Mouse (Mus musculus): ENCODE data around the gene Olfr958. TPM values are rescaled to one million over a fixed set of nuclear protein-coding genes. Genes with fewer than 3 reads are reported as not detected.

The Olfr958 gene
- polyA plus RNA-seq (2014; fragmentation: Nextera tagmentation; extraction: Ambion mirVana): not detected in 2 replicates

- Histone ChIP-seq H3K9me3 (ENCODE audit: control insufficient read depth, low read depth, low read length) (no peaks in the 10 kb centered on the region; the same call in 1 of the 2 replicates), H3K27ac (ENCODE audit: low read length) (no peak within 1 kb of the TSS), H3K4me3 (ENCODE audit: low read depth, low read length) (no peak within 1 kb of the TSS), H3K4me2 (replicated peaks; ENCODE audit: low read depth, low read length) (no peak within 1 kb of the TSS), H3K27me3 (ENCODE audit: control insufficient read depth, insufficient read depth, low read length) (no peaks in the 10 kb centered on the region), H3K36me3 (ENCODE audit: control insufficient read depth, insufficient read depth, low read length) (no peaks in the 10 kb centered on the region), H3K9ac (replicated peaks; ENCODE audit: low read depth, low read length) (no peak within 1 kb of the TSS), H3K4me1 (ENCODE audit: control insufficient read depth, insufficient read depth, low read length) (no peaks in the 10 kb centered on the region)
- 60% methylated on average over 2 of the region's 2 CpGs for WGBS
- no peak for ATAC-seq (ENCODE audit: insufficient number of reproducible peaks, insufficient read depth, low FRiP score, low read depth)
These were observed at the start of gene Olfr958 for GRCm38 (mm10) chr9:39553946-39554345. TSS of gene Olfr958 (minus strand) at chr9:39554054.

DNA sequence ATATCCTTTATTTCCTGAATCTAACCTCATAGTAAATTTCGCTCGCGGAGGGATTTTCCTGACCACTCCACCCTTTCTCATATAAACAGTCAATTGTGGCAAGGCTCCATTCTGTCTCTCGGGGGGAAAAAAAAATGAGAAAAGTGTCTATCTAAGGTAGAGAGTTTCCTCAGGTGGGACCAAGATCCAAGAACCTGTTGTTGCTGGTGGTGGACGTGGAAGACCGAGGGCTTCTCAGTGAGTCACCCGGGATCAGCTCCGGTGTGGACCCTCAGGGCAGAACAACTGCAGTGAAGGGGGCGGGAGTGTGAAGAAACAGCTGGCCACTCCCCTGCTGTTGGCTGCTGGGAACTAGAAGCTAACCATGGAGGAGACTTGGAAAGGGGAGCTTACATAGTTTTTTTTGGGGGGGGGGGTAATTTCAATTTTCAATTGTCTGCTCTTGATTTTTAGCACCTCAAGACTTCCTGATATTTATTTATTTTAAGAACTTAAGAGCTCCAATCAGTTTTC lies 49.5 kb upstream of the Olfr958 start:
- ATAC-seq (ENCODE audit: insufficient number of reproducible peaks, insufficient read depth, low FRiP score, low read depth): peak; percentile 66
- no peak overlapping the region for H3K9ac ChIP-seq (replicated peaks; ENCODE audit: low read depth, low read length)
- peak overlapping the region; percentile 1; the same call in 1 of the 2 replicates for H3K27ac ChIP-seq (ENCODE audit: low read length)

GRCm38 (mm10) chr9:39602536-39603332 lies 48.9 kb upstream of the Olfr958 start:
- H3K9me3 ChIP-seq (ENCODE audit: control insufficient read depth, low read depth, low read length): no peaks in the 10 kb centered on the region
- 1% methylated on average over 19 of the region's 19 CpGs for WGBS
- H3K36me3 ChIP-seq (ENCODE audit: control insufficient read depth, insufficient read depth, low read length): no peaks in the 10 kb centered on the region
- no peaks in the 10 kb centered on the region; the same call in 1 of the 2 replicates for H3K4me1 ChIP-seq (ENCODE audit: control insufficient read depth, insufficient read depth, low read length)
- H3K9ac ChIP-seq (replicated peaks; ENCODE audit: low read depth, low read length): no peak overlapping the region
- ATAC-seq (ENCODE audit: insufficient number of reproducible peaks, insufficient read depth, low FRiP score, low read depth): peak; percentile 74; the same call in 1 of the 2 replicates
- H3K4me2 ChIP-seq (replicated peaks; ENCODE audit: low read depth, low read length): peak overlapping the region; percentile 59
- H3K4me3 ChIP-seq (ENCODE audit: low read depth, low read length): peak overlapping the region; percentile 35
- peak overlapping the region; percentile 1; the same call in 1 of the 2 replicates for H3K27ac ChIP-seq (ENCODE audit: low read length)
- no peaks in the 10 kb centered on the region for H3K27me3 ChIP-seq (ENCODE audit: control insufficient read depth, insufficient read depth, low read length)

More for the DNA sequence above, 49.5 kb upstream of the Olfr958 start:
- WGBS: under 1% methylated on average over 9 of the region's 9 CpGs
- peak overlapping the region; percentile 59 for H3K4me2 ChIP-seq (replicated peaks; ENCODE audit: low read depth, low read length)
- no peaks in the 10 kb centered on the region for H3K27me3 ChIP-seq (ENCODE audit: control insufficient read depth, insufficient read depth, low read length)
- H3K4me1 ChIP-seq (ENCODE audit: control insufficient read depth, insufficient read depth, low read length): no peaks in the 10 kb centered on the region; the same call in 1 of the 2 replicates
- no peaks in the 10 kb centered on the region for H3K9me3 ChIP-seq (ENCODE audit: control insufficient read depth, low read depth, low read length)
- no peaks in the 10 kb centered on the region for H3K36me3 ChIP-seq (ENCODE audit: control insufficient read depth, insufficient read depth, low read length)
- peak overlapping the region; percentile 35 for H3K4me3 ChIP-seq (ENCODE audit: low read depth, low read length)

DNA sequence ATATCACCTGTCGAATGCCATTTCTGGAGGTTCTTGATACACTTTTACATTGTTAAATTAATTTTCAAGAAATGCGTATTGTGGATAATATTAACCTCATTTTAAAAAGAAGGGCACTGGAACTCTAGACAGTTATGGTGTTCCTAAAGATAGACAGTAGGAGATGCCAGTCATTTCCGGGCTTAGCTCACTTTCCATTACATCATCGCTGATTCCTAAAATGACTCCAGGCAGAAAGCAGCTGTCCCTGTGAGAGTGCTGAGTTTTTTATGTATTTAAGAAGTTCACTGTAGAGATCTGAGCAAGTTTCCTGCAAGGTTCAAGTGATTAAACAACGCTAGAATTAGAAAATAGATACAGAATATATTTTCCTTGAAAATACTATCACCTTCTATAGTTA lies 23.2 kb upstream of the Olfr958 start:
- no peak for ATAC-seq (ENCODE audit: insufficient number of reproducible peaks, insufficient read depth, low FRiP score, low read depth)
- Histone ChIP-seq H3K4me2 (replicated peaks; ENCODE audit: low read depth, low read length) (no peak overlapping the region), H3K4me3 (ENCODE audit: low read depth, low read length) (no peak overlapping the region), H3K9me3 (ENCODE audit: control insufficient read depth, low read depth, low read length) (no peaks in the 10 kb centered on the region), H3K27ac (ENCODE audit: low read length) (no peak overlapping the region), H3K36me3 (ENCODE audit: control insufficient read depth, insufficient read depth, low read length) (no peaks in the 10 kb centered on the region), H3K4me1 (ENCODE audit: control insufficient read depth, insufficient read depth, low read length) (no peaks in the 10 kb centered on the region), H3K27me3 (ENCODE audit: control insufficient read depth, insufficient read depth, low read length) (no peaks in the 10 kb centered on the region), H3K9ac (replicated peaks; ENCODE audit: low read depth, low read length) (no peak overlapping the region)
- 83% methylated on average over 5 of the region's 5 CpGs for WGBS

GRCm38 (mm10) chr9:39575469-39575868 lies 21.6 kb upstream of the Olfr958 start, which contains the start of gene Olfr959:
TSS of gene Olfr959 (minus strand) at chr9:39575569.
- Histone ChIP-seq H3K9me3 (ENCODE audit: control insufficient read depth, low read depth, low read length) (no peaks in the 10 kb centered on the region), H3K27ac (ENCODE audit: low read length) (no peak within 1 kb of the TSS), H3K4me2 (replicated peaks; ENCODE audit: low read depth, low read length) (no peak within 1 kb of the TSS), H3K27me3 (ENCODE audit: control insufficient read depth, insufficient read depth, low read length) (no peaks in the 10 kb centered on the region), H3K36me3 (ENCODE audit: control insufficient read depth, insufficient read depth, low read length) (no peaks in the 10 kb centered on the region), H3K4me3 (ENCODE audit: low read depth, low read length) (no peak within 1 kb of the TSS), H3K4me1 (ENCODE audit: control insufficient read depth, insufficient read depth, low read length) (no peaks in the 10 kb centered on the region), H3K9ac (replicated peaks; ENCODE audit: low read depth, low read length) (no peak within 1 kb of the TSS)
- WGBS: 75% methylated on average over 3 of the region's 3 CpGs
- ATAC-seq (ENCODE audit: insufficient number of reproducible peaks, insufficient read depth, low FRiP score, low read depth): no peak

- Histone ChIP-seq H3K27ac (ENCODE audit: low read length) (no peak overlapping the region), H3K4me3 (ENCODE audit: low read depth, low read length) (no peak overlapping the region), H3K36me3 (ENCODE audit: control insufficient read depth, insufficient read depth, low read length) (no peaks in the 10 kb centered on the region), H3K9ac (replicated peaks; ENCODE audit: low read depth, low read length) (no peak overlapping the region), H3K4me2 (replicated peaks; ENCODE audit: low read depth, low read length) (no peak overlapping the region), H3K27me3 (ENCODE audit: control insufficient read depth, insufficient read depth, low read length) (no peaks in the 10 kb centered on the region), H3K4me1 (ENCODE audit: control insufficient read depth, insufficient read depth, low read length) (no peaks in the 10 kb centered on the region), H3K9me3 (ENCODE audit: control insufficient read depth, low read depth, low read length) (no peaks in the 10 kb centered on the region)
- no peak for ATAC-seq (ENCODE audit: insufficient number of reproducible peaks, insufficient read depth, low FRiP score, low read depth)
These were observed 4.4 kb upstream of the Olfr958 start for GRCm38 (mm10) chr9:39558349-39558647.

DNA sequence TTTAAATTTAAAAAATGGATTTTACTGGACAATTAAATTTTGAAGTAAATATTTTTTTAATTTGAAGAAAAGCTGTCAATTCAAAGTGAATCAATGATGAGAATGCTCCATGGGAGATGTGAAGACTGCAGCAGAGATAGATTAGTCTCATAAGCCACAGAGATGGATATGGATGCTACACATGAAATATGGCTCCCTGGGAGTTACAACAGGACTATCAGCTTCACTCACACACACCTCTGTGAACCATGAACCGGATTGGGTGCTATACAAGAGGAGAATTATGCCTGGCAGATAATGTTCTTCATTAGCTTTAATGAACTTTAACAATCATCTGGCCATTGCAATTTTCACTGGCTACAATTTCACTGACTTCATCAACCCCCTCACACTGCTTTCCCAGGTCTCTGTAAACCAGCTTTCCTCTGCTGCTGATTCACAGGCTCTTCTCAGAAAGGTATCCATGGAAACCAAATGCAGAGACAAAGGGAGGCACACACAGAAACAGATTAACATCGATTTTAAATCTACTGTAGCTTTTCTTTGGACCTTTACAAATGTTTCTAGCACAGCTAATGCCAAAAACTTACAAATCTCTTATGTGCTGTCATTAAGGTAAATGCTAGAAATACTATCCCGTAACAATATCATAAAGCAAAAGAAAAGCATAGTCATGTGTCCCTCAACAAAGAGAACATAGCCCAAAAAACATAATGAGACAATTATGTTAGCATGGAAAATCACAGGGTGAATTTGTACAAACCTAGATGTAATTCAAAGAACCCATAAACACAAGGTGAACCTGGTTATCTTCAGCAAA lies 3.9 kb upstream of the Olfr958 start:
- no peak overlapping the region for H3K27ac ChIP-seq (ENCODE audit: low read length)
- no peaks in the 10 kb centered on the region for H3K27me3 ChIP-seq (ENCODE audit: control insufficient read depth, insufficient read depth, low read length)
- no peaks in the 10 kb centered on the region for H3K4me1 ChIP-seq (ENCODE audit: control insufficient read depth, insufficient read depth, low read length)
- no peaks in the 10 kb centered on the region for H3K9me3 ChIP-seq (ENCODE audit: control insufficient read depth, low read depth, low read length)
- no peak for ATAC-seq (ENCODE audit: insufficient number of reproducible peaks, insufficient read depth, low FRiP score, low read depth)
- no peak overlapping the region for H3K9ac ChIP-seq (replicated peaks; ENCODE audit: low read depth, low read length)
- no peaks in the 10 kb centered on the region for H3K36me3 ChIP-seq (ENCODE audit: control insufficient read depth, insufficient read depth, low read length)
- H3K4me3 ChIP-seq (ENCODE audit: low read depth, low read length): no peak overlapping the region
- 52% methylated on average over 3 of the region's 3 CpGs for WGBS
- no peak overlapping the region for H3K4me2 ChIP-seq (replicated peaks; ENCODE audit: low read depth, low read length)

DNA sequence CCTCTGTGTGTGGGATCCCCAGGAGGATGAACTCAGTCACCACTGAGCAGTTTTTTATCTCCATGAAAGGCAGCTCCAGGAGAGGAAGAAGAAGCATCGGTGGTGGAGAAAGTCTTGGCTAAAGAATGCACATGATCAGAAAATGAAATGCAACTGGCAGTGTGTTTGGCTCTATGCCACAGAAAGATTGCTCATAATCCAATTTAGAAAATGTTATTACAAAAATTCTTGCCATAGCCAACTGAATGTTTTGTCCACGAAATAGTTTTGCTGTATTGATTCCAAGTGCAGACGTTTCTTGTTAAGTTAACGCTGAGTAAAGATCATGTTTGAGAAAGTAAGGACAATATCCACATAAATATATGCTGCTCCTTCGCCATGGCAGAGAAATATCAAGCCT lies 3.0 kb downstream of the Olfr958 start:
- no peak overlapping the region for H3K4me2 ChIP-seq (replicated peaks; ENCODE audit: low read depth, low read length)
- H3K27me3 ChIP-seq (ENCODE audit: control insufficient read depth, insufficient read depth, low read length): no peaks in the 10 kb centered on the region
- no peak overlapping the region for H3K4me3 ChIP-seq (ENCODE audit: low read depth, low read length)
- H3K36me3 ChIP-seq (ENCODE audit: control insufficient read depth, insufficient read depth, low read length): no peaks in the 10 kb centered on the region
- H3K4me1 ChIP-seq (ENCODE audit: control insufficient read depth, insufficient read depth, low read length): no peaks in the 10 kb centered on the region
- no peaks in the 10 kb centered on the region; the same call in 1 of the 2 replicates for H3K9me3 ChIP-seq (ENCODE audit: control insufficient read depth, low read depth, low read length)
- 60% methylated on average over 5 of the region's 5 CpGs for WGBS
- no peak for ATAC-seq (ENCODE audit: insufficient number of reproducible peaks, insufficient read depth, low FRiP score, low read depth)
- no peak overlapping the region for H3K9ac ChIP-seq (replicated peaks; ENCODE audit: low read depth, low read length)
- no peak overlapping the region for H3K27ac ChIP-seq (ENCODE audit: low read length)

Measured in stomach, embryonic 14.5 days (tissue).